Mouse (Mus musculus): ENCODE measurements around the gene Kctd10.

- TF ChIP-seq CTCF (IDR thresholded peaks at IDR 0.05; ENCODE audit: low read depth, low read length), result no peak
- TF ChIP-seq POLR2A (IDR thresholded peaks at IDR 0.05; ENCODE audit: borderline replicate concordance, low read depth, low read length), result no peak
Measured at GRCm38 (mm10) chr5:114369921-114370320, 10.4 kb downstream of the Kctd10 start.

Measured in bone marrow macrophage, adult 2 months (primary cell).